Mouse (Mus musculus) erythroblast, embryonic 14.5 days (primary cell): ENCODE data around the gene Cyb5r4. TPM values are rescaled to one million over a fixed set of nuclear protein-coding genes. Genes with fewer than 3 reads are reported as not detected.

Source experiments
- H3K27me3 ChIP-seq: 2 replicates; pipeline ENCODE4 v1.6.1; 2012; ENCODE audit warnings: inconsistent platforms; ENCODE audit not compliant: control insufficient read depth
- H3K36me3 ChIP-seq: 2 replicates; pipeline ENCODE4 v1.6.1; 2012; ENCODE audit warnings: mild to moderate bottlenecking, inconsistent platforms; ENCODE audit not compliant: control insufficient read depth
- H3K4me1 ChIP-seq: 2 replicates; pipeline ENCODE4 v1.6.1; 2012; ENCODE audit warnings: inconsistent platforms; ENCODE audit not compliant: control insufficient read depth
- H3K4me3 ChIP-seq: replicated peaks from 2 replicates; pipeline ENCODE3; 2012; ENCODE audit warnings: moderate library complexity, mild to moderate bottlenecking, inconsistent platforms
- H3K9me3 ChIP-seq: 2 replicates; pipeline ENCODE4 v1.6.1; 2012; ENCODE audit warnings: low read length, inconsistent platforms, mixed read lengths; ENCODE audit not compliant: control insufficient read depth
- GATA1 ChIP-seq: IDR thresholded peaks from 2 replicates; pipeline ENCODE4 v1.6.1; 2012; ENCODE audit warnings: low read length, inconsistent platforms, mixed read lengths
- TAL1 ChIP-seq: IDR thresholded peaks from 3 replicates; pipeline ENCODE4 v1.6.1; 2012; ENCODE audit warnings: low read length, inconsistent platforms, mixed read lengths
- polyA plus RNA-seq: library from polyadenylated mRNA; stranded (reverse); fragments of >175 nt; gene quantifications from 2 replicates; pipeline ENCODE4 v1.2.3, GENCODE M21; 2012

Cyb5r4 gene
- polyA plus RNA-seq, 1 experiment: 0.74 TPM

DNA sequence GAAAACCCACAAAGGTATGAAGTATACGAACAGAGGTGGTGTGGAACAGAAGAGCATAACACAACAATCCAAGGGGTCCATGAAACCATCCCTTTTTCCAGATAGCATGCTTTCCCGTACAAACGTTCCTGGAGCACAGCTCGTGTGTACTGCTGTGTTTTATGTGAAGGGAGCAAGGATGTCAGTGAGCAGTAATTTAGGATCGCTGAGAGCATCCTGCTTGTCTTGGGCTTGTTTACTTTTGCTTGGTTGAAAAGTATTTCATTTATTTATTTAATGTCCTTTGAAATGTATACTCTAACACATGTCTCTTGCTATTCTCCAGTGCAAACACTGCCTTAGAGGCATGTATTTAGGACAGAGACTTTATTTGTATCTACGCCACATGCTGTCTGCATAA, 36.7 kb upstream of the Cyb5r4 start:
- Histone ChIP-seq H3K36me3 (no peaks in the 10 kb centered on the region), H3K27me3 (no peaks in the 10 kb centered on the region), H3K4me3 (no peak overlapping the region), H3K9me3 (no peaks in the 10 kb centered on the region), H3K4me1 (no peaks in the 10 kb centered on the region)
- TF ChIP-seq GATA1 (no peak), TAL1 (no peak)

DNA sequence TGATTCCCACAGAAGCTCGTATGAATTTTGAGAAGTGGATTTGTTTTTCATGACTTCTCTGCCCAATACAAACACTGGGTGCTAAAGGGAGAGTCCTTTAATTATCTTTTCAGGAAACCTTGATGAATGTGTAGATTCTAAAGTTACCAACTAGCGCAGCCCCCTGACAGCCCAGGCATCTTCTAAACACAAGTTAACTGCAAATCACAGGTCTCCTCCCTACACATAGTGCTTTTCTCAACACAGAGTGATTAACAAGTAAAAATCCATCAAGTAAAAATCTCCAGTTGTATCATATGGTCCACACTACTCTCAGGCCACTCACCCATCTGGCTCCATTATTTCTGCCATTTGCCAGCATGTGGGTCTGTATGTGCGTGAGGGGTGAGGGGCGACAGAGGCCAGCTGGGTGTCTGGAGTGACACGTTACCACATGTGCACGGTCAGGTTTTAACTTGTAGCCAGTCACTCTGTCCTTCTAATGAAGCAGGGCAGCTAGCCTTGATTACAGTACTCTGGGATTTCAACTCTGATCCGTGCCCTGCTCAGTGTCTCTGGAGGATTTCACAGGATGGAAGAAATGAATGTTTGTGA, 35.0 kb upstream of the Cyb5r4 start:
- Histone ChIP-seq H3K9me3 (no peaks in the 10 kb centered on the region), H3K36me3 (no peaks in the 10 kb centered on the region), H3K4me3 (no peak overlapping the region), H3K4me1 (no peaks in the 10 kb centered on the region), H3K27me3 (no peaks in the 10 kb centered on the region)
- TF ChIP-seq GATA1 (no peak), TAL1 (no peak)

GRCm38 (mm10) chr9:86989822-86990221, 32.0 kb upstream of the Cyb5r4 start:
- Histone ChIP-seq H3K9me3 (no peaks in the 10 kb centered on the region), H3K4me1 (no peaks in the 10 kb centered on the region), H3K4me3 (no peak overlapping the region)

DNA sequence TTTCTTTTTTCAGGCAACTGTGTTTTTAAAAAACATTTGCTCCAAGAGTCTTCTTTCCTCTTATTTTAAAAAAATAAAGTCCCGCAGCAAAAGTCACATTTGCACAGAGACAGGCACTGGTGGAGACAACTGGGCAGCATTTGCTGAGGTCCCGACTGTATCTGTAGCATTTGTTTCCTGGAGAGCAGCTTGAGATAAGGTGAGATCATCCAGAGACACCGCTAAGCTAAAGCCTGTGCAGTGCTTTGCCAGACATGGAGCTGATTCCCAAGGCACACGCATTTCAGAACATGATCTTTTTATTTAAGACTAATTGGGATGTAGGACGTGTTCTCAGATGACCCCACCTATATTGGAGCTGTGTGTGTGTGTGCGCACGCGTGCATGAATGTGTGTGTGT, 30.1 kb upstream of the Cyb5r4 start:
- no peaks in the 10 kb centered on the region for H3K27me3 ChIP-seq
- no peaks in the 10 kb centered on the region for H3K36me3 ChIP-seq
- no peaks in the 10 kb centered on the region for H3K4me1 ChIP-seq
- H3K4me3 ChIP-seq: no peak overlapping the region
- no peaks in the 10 kb centered on the region for H3K9me3 ChIP-seq
- no peak for TF ChIP-seq GATA1
- no peak for TF ChIP-seq TAL1

More at GRCm38 (mm10) chr9:86989822-86990221, 32.0 kb upstream of the Cyb5r4 start:
- Histone ChIP-seq H3K27me3 (no peaks in the 10 kb centered on the region), H3K36me3 (no peaks in the 10 kb centered on the region)
- TF ChIP-seq TAL1 (no peak), GATA1 (no peak)

DNA sequence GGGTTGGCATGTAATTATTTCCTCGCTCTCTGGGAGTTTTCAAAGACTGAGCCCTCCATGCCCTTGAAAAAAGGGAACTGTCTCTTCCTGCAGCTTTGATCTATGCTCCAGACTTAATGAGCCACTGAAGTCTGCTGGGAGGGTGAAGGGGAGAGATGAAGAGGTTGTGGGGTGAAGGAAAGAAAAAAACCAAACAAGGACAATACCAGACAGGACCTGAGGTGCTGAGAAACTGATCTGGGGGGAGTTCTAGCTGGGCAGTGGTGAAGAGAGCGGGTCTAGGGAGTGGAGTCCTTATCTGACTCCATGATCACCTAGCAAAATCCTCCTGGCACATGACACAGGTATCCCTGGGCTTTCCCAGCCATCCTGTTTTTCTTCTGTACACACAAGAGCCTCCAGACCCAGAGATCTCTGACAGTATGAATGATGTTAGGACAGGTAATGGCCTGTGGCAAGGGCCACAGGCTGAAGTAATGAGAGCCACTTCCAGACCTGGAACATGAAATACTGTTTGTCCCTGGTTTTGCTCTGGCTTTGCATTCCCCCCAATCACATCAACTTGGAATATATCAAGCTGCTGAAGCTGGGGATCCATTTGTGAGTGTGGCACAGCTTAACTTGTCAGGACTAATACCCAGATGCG, 24.6 kb upstream of the Cyb5r4 start:
- H3K4me1 ChIP-seq: no peaks in the 10 kb centered on the region
- no peak overlapping the region for H3K4me3 ChIP-seq
- H3K27me3 ChIP-seq: no peaks in the 10 kb centered on the region
- no peaks in the 10 kb centered on the region for H3K36me3 ChIP-seq
- H3K9me3 ChIP-seq: no peaks in the 10 kb centered on the region
- TF ChIP-seq TAL1 (no peak), GATA1 (no peak)

GRCm38 (mm10) chr9:86999956-87000582, 21.7 kb upstream of the Cyb5r4 start:
- no peak overlapping the region for H3K4me3 ChIP-seq
- no peaks in the 10 kb centered on the region for H3K9me3 ChIP-seq
- TF ChIP-seq GATA1: no peak
- no peak for TF ChIP-seq TAL1

GRCm38 (mm10) chr9:87004701-87005434, 16.9 kb upstream of the Cyb5r4 start:
- no peak for TF ChIP-seq GATA1
- no peak for TF ChIP-seq TAL1
- no peaks in the 10 kb centered on the region for H3K36me3 ChIP-seq

More at GRCm38 (mm10) chr9:86999956-87000582, 21.7 kb upstream of the Cyb5r4 start:
- H3K4me1 ChIP-seq: no peaks in the 10 kb centered on the region
- H3K27me3 ChIP-seq: no peaks in the 10 kb centered on the region
- H3K36me3 ChIP-seq: no peaks in the 10 kb centered on the region

GRCm38 (mm10) chr9:87005435-87005779, 16.4 kb upstream of the Cyb5r4 start:
- Histone ChIP-seq H3K27me3 (no peaks in the 10 kb centered on the region), H3K4me3 (no peak overlapping the region), H3K9me3 (no peaks in the 10 kb centered on the region), H3K4me1 (no peaks in the 10 kb centered on the region), H3K36me3 (no peaks in the 10 kb centered on the region)
- no peak for TF ChIP-seq GATA1
- TF ChIP-seq TAL1: no peak

More at GRCm38 (mm10) chr9:87004701-87005434, 16.9 kb upstream of the Cyb5r4 start:
- H3K4me3 ChIP-seq: no peak overlapping the region
- H3K27me3 ChIP-seq: no peaks in the 10 kb centered on the region
- no peaks in the 10 kb centered on the region for H3K9me3 ChIP-seq
- H3K4me1 ChIP-seq: no peaks in the 10 kb centered on the region

DNA sequence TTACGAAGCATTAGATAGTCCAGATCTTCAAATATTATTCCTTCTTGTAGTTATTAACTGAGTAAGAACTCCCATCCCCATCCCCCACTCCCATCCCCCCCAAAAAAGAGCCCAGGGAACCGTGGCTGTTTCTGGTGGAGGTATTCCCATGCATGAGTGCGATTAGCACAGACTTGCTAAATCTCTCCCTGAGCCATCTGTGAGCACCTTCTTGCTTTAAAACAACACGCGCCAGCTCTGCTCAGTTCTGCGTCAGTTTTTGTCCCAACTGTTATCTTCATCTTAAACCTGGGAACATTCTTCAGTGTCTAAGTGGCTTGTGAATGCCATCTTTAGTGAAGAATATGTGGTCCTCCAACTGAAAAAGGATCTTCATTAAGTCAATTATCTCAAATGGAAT, 13.3 kb upstream of the Cyb5r4 start:
- Histone ChIP-seq H3K36me3 (no peaks in the 10 kb centered on the region), H3K9me3 (no peaks in the 10 kb centered on the region), H3K4me1 (no peaks in the 10 kb centered on the region), H3K4me3 (no peak overlapping the region), H3K27me3 (peaks cover 6% of the 10 kb centered on the region; the same call in 1 of the 2 replicates)
- no peak for TF ChIP-seq TAL1
- TF ChIP-seq GATA1: no peak
